Mouse (Mus musculus) thymus, adult 2 months (tissue): ENCODE data around the gene Vps37d. TPM values are rescaled to one million over a fixed set of nuclear protein-coding genes. Genes with fewer than 3 reads are reported as not detected.
A peak's percentile ranks its signal among the peaks of the same experiment; 100 is the strongest.

Source experiments
- DNase-seq: peaks from one replicate; pipeline ENCODE4 v3.0.0; 2021
- H3K27ac ChIP-seq: fragments of 200-500 bp; 2 replicates; pipeline ENCODE4 v1.5.1; 2012; ENCODE audit warnings: low read length, control low read depth; ENCODE audit not compliant: control insufficient read depth, insufficient read depth
- H3K27me3 ChIP-seq: fragments of 200-500 bp; 2 replicates; pipeline ENCODE4 v1.6.1; 2012; ENCODE audit warnings: mild to moderate bottlenecking, low read length, moderate library complexity, mixed read lengths; ENCODE audit not compliant: control insufficient read depth, insufficient read depth
- H3K36me3 ChIP-seq: fragments of 200-500 bp; 2 replicates; pipeline ENCODE4 v1.6.1; 2012; ENCODE audit warnings: mild to moderate bottlenecking, low read length, moderate library complexity; ENCODE audit not compliant: control insufficient read depth, insufficient read depth
- H3K4me1 ChIP-seq: fragments of 200-500 bp; replicated peaks from 2 replicates; pipeline ENCODE4 v1.6.1; 2012; ENCODE audit warnings: low read length; ENCODE audit not compliant: control insufficient read depth, insufficient read depth
- H3K4me3 ChIP-seq: fragments of 200-500 bp; 2 replicates; pipeline ENCODE4 v1.5.1; 2012; ENCODE audit warnings: mild to moderate bottlenecking, low read length, control low read depth, moderate library complexity; ENCODE audit not compliant: control insufficient read depth, insufficient read depth
- CTCF ChIP-seq: fragments of 200-500 bp; IDR thresholded peaks from 2 replicates; pipeline ENCODE4 v1.5.1; 2012; ENCODE audit warnings: mild to moderate bottlenecking, control low read depth, low read length, moderate library complexity, borderline replicate concordance; ENCODE audit not compliant: control insufficient read depth, poor library complexity, insufficient read depth; ENCODE audit errors: extremely low read depth
- POLR2A ChIP-seq: fragments of 200-500 bp; IDR thresholded peaks from 2 replicates; pipeline ENCODE4 v1.6.1; 2012; ENCODE audit warnings: mild to moderate bottlenecking, low read length, control low read depth, moderate library complexity; ENCODE audit not compliant: control insufficient read depth, poor library complexity, insufficient read depth; ENCODE audit errors: extremely low read depth
- WGBS: fragments of 180-500 bp; shearing (Covaris S2); methylation state at CpG from one replicate; pipeline ENCODE4 v1.1.7; 2018; 5-methylcytosine and 5-hydroxymethylcytosine counted together
- polyA plus RNA-seq: library from polyadenylated mRNA; depleted of rRNA; stranded (reverse); fragments of >200 nt; gene quantifications from 2 replicates; pipeline ENCODE4 v1.2.3, GENCODE M21; 2012

The Vps37d gene
- polyA plus RNA-seq, 1 experiment = 2.3 TPM

GRCm38 (mm10) chr5:135113782-135114181 lies 35.7 kb upstream of the Vps37d start:
- H3K4me1 ChIP-seq = no peaks in the 10 kb centered on the region
- WGBS = 84% methylated on average over 12 of the region's 12 CpGs
- no peaks in the 10 kb centered on the region; the same call in 1 of the 2 replicates for H3K27me3 ChIP-seq
- H3K4me3 ChIP-seq = no peak overlapping the region
- DNase-seq = no peak
- H3K27ac ChIP-seq = no peak overlapping the region
- no peaks in the 10 kb centered on the region for H3K36me3 ChIP-seq
- TF ChIP-seq POLR2A = no peak
- no peak for TF ChIP-seq CTCF

GRCm38 (mm10) chr5:135109976-135110375 lies 31.9 kb upstream of the Vps37d start:
- DNase-seq = no peak
- WGBS = 8% methylated on average over 6 of the region's 6 CpGs
- H3K27ac ChIP-seq = no peak overlapping the region
- peaks cover 10% of the 10 kb centered on the region for H3K4me1 ChIP-seq
- H3K4me3 ChIP-seq = no peak overlapping the region
- no peak for TF ChIP-seq CTCF
- TF ChIP-seq POLR2A = no peak
- H3K27me3 ChIP-seq = peaks cover 9% of the 10 kb centered on the region; the same call in 1 of the 2 replicates
- H3K36me3 ChIP-seq = no peaks in the 10 kb centered on the region

GRCm38 (mm10) chr5:135109426-135109825 lies 31.4 kb upstream of the Vps37d start:
- 91% methylated on average over 3 of the region's 3 CpGs for WGBS

GRCm38 (mm10) chr5:135109017-135109416 lies 31.0 kb upstream of the Vps37d start:
- H3K36me3 ChIP-seq = no peaks in the 10 kb centered on the region
- H3K4me1 ChIP-seq = peaks cover 10% of the 10 kb centered on the region
- H3K4me3 ChIP-seq = no peak overlapping the region
- TF ChIP-seq POLR2A = no peak
- no peak for TF ChIP-seq CTCF
- 74% methylated on average over 6 of the region's 6 CpGs for WGBS
- no peak overlapping the region for H3K27ac ChIP-seq
- DNase-seq = no peak
- peaks cover 9% of the 10 kb centered on the region; the same call in 1 of the 2 replicates for H3K27me3 ChIP-seq

More at GRCm38 (mm10) chr5:135109426-135109825, 31.4 kb upstream of the Vps37d start:
- H3K27me3 ChIP-seq = peaks cover 9% of the 10 kb centered on the region; the same call in 1 of the 2 replicates
- no peaks in the 10 kb centered on the region for H3K36me3 ChIP-seq
- no peak overlapping the region for H3K4me3 ChIP-seq
- H3K4me1 ChIP-seq = peaks cover 10% of the 10 kb centered on the region
- DNase-seq = no peak
- TF ChIP-seq POLR2A = no peak
- no peak for TF ChIP-seq CTCF
- H3K27ac ChIP-seq = no peak overlapping the region

- no peak overlapping the region for H3K4me3 ChIP-seq
- no peak for TF ChIP-seq POLR2A
- no peak for TF ChIP-seq CTCF
- H3K4me1 ChIP-seq = peaks cover 10% of the 10 kb centered on the region
- DNase-seq = peak; percentile 38
- 14% methylated on average over 40 of the region's 40 CpGs for WGBS
- no peak overlapping the region for H3K27ac ChIP-seq
- no peaks in the 10 kb centered on the region for H3K36me3 ChIP-seq
- peaks cover 9% of the 10 kb centered on the region; the same call in 1 of the 2 replicates for H3K27me3 ChIP-seq
Observed at GRCm38 (mm10) chr5:135107521-135108501, 29.7 kb upstream of the Vps37d start.

GRCm38 (mm10) chr5:135106758-135107256 lies 28.7 kb upstream of the Vps37d start:
- WGBS = 2% methylated on average over 48 of the region's 48 CpGs
- H3K36me3 ChIP-seq = no peaks in the 10 kb centered on the region
- TF ChIP-seq POLR2A = no peak
- no peak for TF ChIP-seq CTCF
- H3K4me1 ChIP-seq = peaks cover 10% of the 10 kb centered on the region
- peak overlapping the region; percentile 18 for H3K4me3 ChIP-seq
- peak; percentile 51 for DNase-seq
- H3K27me3 ChIP-seq = peaks cover 9% of the 10 kb centered on the region; the same call in 1 of the 2 replicates
- no peak overlapping the region for H3K27ac ChIP-seq
